Mouse (Mus musculus) thymus, adult 2 months (tissue): ENCODE data around the gene Srarp.

ENCODE experiments used
- CTCF ChIP-seq: fragments of 200-500 bp; IDR thresholded peaks from 2 replicates; pipeline ENCODE4 v1.5.1; 2012; ENCODE audit warnings: mild to moderate bottlenecking, control low read depth, low read length, moderate library complexity, borderline replicate concordance; ENCODE audit not compliant: control insufficient read depth, poor library complexity, insufficient read depth; ENCODE audit errors: extremely low read depth
- POLR2A ChIP-seq: fragments of 200-500 bp; IDR thresholded peaks from 2 replicates; pipeline ENCODE4 v1.6.1; 2012; ENCODE audit warnings: mild to moderate bottlenecking, low read length, control low read depth, moderate library complexity; ENCODE audit not compliant: control insufficient read depth, poor library complexity, insufficient read depth; ENCODE audit errors: extremely low read depth

GRCm38 (mm10) chr4:141423288-141423687, 12.6 kb downstream of the Srarp start:
- TF ChIP-seq CTCF (no peak), POLR2A (no peak)
